Mouse (Mus musculus) thymus, adult 2 months (tissue): ENCODE measurements around the gene Eif3k. TPM values are rescaled to one million over a fixed set of nuclear protein-coding genes. Genes with fewer than 3 reads are reported as not detected.

Experiments
- DNase-seq: peaks from one replicate; pipeline ENCODE4 v3.0.0; 2021
- H3K27ac ChIP-seq: fragments of 200-500 bp; 2 replicates; pipeline ENCODE4 v1.5.1; 2012; ENCODE audit warnings: low read length, control low read depth; ENCODE audit not compliant: control insufficient read depth, insufficient read depth
- H3K27me3 ChIP-seq: fragments of 200-500 bp; 2 replicates; pipeline ENCODE4 v1.6.1; 2012; ENCODE audit warnings: mild to moderate bottlenecking, low read length, moderate library complexity, mixed read lengths; ENCODE audit not compliant: control insufficient read depth, insufficient read depth
- H3K36me3 ChIP-seq: fragments of 200-500 bp; 2 replicates; pipeline ENCODE4 v1.6.1; 2012; ENCODE audit warnings: mild to moderate bottlenecking, low read length, moderate library complexity; ENCODE audit not compliant: control insufficient read depth, insufficient read depth
- H3K4me1 ChIP-seq: fragments of 200-500 bp; replicated peaks from 2 replicates; pipeline ENCODE4 v1.6.1; 2012; ENCODE audit warnings: low read length; ENCODE audit not compliant: control insufficient read depth, insufficient read depth
- H3K4me3 ChIP-seq: fragments of 200-500 bp; 2 replicates; pipeline ENCODE4 v1.5.1; 2012; ENCODE audit warnings: mild to moderate bottlenecking, low read length, control low read depth, moderate library complexity; ENCODE audit not compliant: control insufficient read depth, insufficient read depth
- CTCF ChIP-seq: fragments of 200-500 bp; IDR thresholded peaks from 2 replicates; pipeline ENCODE4 v1.5.1; 2012; ENCODE audit warnings: mild to moderate bottlenecking, control low read depth, low read length, moderate library complexity, borderline replicate concordance; ENCODE audit not compliant: control insufficient read depth, poor library complexity, insufficient read depth; ENCODE audit errors: extremely low read depth
- POLR2A ChIP-seq: fragments of 200-500 bp; IDR thresholded peaks from 2 replicates; pipeline ENCODE4 v1.6.1; 2012; ENCODE audit warnings: mild to moderate bottlenecking, low read length, control low read depth, moderate library complexity; ENCODE audit not compliant: control insufficient read depth, poor library complexity, insufficient read depth; ENCODE audit errors: extremely low read depth
- WGBS: fragments of 180-500 bp; shearing (Covaris S2); methylation state at CpG from one replicate; pipeline ENCODE4 v1.1.7; 2018; 5-methylcytosine and 5-hydroxymethylcytosine counted together
- polyA plus RNA-seq: library from polyadenylated mRNA; depleted of rRNA; stranded (reverse); fragments of >200 nt; gene quantifications from 2 replicates; pipeline ENCODE4 v1.2.3, GENCODE M21; 2012; rRNA removed

Gene Eif3k
- polyA plus RNA-seq, 1 experiment, result 396 TPM

DNA sequence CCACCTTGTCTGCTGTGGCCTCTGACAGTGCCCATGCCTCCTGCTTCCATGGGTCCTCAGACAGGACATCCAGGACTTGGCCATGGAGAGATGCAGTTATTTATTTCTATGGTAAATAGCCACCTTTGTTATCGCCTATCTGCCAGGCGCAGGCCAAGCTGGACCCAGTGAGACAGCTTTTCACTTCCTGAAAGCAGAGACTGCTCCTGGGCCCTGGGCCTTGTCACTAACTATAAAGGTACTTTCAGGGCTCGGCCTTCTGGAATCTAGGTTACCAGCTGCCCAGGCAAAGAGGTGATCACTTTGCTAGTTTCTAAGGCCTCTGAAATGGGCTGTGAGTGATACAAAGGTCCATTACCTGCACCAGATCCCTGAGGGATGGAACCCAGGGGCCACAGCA is 56.9 kb downstream of the Eif3k start:
- no peak overlapping the region for H3K27ac ChIP-seq
- H3K4me1 ChIP-seq, result peaks cover 2% of the 10 kb centered on the region; the same call in 1 of the 2 replicates
- H3K4me3 ChIP-seq, result no peak overlapping the region
- H3K36me3 ChIP-seq, result no peaks in the 10 kb centered on the region
- DNase-seq, result no peak
- WGBS, result 96% methylated on average over 3 of the region's 3 CpGs
- H3K27me3 ChIP-seq, result no peaks in the 10 kb centered on the region
- no peak for TF ChIP-seq POLR2A
- no peak for TF ChIP-seq CTCF

DNA sequence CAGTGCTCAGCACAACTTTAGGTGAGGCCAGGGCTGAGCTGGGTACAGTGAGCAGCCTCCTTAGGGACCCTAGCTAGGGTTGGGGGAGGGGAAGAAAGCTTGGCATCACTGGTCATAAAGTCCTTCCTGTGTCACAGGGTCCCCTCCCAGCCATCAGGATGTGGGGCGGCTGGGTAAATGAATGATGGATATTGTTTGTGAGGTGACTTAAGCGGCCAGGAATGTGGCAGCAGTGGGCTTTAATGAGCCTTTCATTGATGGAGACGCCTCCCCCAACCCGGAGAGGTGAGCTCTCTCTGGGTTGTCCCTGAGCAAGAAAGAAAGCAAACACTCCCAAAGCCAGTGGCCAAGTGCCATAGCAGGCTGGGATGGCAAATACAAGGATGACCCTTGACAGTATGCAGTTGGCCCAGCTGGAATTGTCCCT is 57.8 kb downstream of the Eif3k start:
- TF ChIP-seq POLR2A (no peak), CTCF (no peak)
- no peak overlapping the region for H3K27ac ChIP-seq
- H3K36me3 ChIP-seq, result peaks cover 1% of the 10 kb centered on the region
- DNase-seq, result no peak
- no peak overlapping the region for H3K4me3 ChIP-seq
- H3K27me3 ChIP-seq, result no peaks in the 10 kb centered on the region
- WGBS, result 84% methylated on average over 4 of the region's 4 CpGs
- H3K4me1 ChIP-seq, result peaks cover 2% of the 10 kb centered on the region; the same call in 1 of the 2 replicates

DNA sequence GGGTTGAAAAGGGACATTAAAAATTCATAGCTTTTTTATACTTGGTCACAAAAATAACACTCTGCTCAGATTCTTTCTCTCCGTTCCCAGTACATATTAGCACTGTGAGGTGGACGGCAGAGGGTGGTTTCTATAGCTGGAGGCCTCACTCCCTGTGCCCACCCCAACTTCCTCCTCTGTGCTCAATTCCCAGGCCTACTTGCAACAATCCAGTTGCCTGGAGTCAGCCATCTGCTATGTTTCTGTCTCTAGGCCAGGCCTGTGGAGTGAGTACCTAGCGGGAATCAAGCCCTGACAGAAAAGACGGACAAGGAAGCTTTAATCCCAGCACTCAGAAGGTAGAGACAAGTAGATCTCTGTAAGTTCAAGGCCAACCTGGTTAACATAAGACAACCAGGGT is 59.1 kb downstream of the Eif3k start:
- Histone ChIP-seq H3K36me3 (peaks cover 13% of the 10 kb centered on the region), H3K27ac (no peak overlapping the region), H3K27me3 (no peaks in the 10 kb centered on the region), H3K4me3 (no peak overlapping the region), H3K4me1 (peaks cover 2% of the 10 kb centered on the region; the same call in 1 of the 2 replicates)
- no peak for TF ChIP-seq POLR2A
- 97% methylated on average over 4 of the region's 4 CpGs for WGBS
- DNase-seq, result no peak

DNA sequence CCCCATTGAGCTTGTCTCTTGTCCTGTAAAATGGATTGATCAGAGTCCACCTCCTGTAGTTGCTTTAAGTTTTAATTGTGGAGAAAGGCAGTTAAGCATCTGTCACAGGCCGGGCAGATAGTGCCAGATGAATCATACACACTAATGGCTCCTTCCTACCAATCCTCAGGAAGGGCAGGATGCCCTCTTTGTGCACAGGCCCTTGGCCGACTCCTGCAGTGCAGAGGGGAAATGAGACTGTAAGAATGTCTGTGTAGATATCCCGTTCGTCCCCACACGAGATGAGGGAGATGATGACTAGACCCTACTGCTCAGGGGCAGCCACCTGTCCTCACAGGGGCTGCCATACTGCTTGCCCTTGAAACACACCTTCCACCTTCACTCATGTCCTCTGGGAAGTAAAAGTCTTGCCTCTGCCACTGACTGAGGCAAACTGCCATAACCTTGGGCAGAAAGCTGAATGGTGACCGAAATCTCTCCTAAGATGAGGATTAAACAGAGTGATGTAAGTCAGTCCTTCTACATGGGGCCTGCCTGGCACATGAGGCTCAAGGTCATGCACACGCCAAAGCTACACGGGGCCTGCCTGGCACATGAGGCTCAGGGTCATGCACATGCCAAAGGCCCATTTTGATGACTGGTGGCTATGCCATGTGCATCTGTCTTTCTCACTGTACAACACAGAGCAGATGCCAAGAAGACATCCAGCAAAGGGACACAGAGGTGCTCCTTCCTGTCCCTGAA is 59.8 kb downstream of the Eif3k start:
- H3K27me3 ChIP-seq, result no peaks in the 10 kb centered on the region
- no peak for DNase-seq
- H3K36me3 ChIP-seq, result peaks cover 20% of the 10 kb centered on the region
- no peak overlapping the region for H3K27ac ChIP-seq
- WGBS, result 96% methylated on average over 8 of the region's 8 CpGs
- peaks cover 2% of the 10 kb centered on the region; the same call in 1 of the 2 replicates for H3K4me1 ChIP-seq
- TF ChIP-seq CTCF, result no peak
- no peak for TF ChIP-seq POLR2A
- H3K4me3 ChIP-seq, result no peak overlapping the region

Other genes starting within 250 kb of the Eif3k start
- gene Mrps12, start 240.0 kb downstream of the Eif3k start, polyA plus RNA-seq, result 74.4 and 84.5 TPM in 2 replicates
- gene Sars2, start 239.9 kb downstream of the Eif3k start, polyA plus RNA-seq, result 63.2 and 63.9 TPM in 2 replicates
- gene Ccer2, start 225.7 kb downstream of the Eif3k start, polyA plus RNA-seq, result 0.16 and 0.24 TPM in 2 replicates
- 101 and 104 TPM in 2 replicates for gene Sirt2, start 215.1 kb downstream of the Eif3k start, polyA plus RNA-seq
- gene Nfkbib, start 214.4 kb downstream of the Eif3k start, polyA plus RNA-seq, result 75.5 and 78.8 TPM in 2 replicates
- 91.9 and 93.7 TPM in 2 replicates for gene Rinl, start 192.9 kb downstream of the Eif3k start, polyA plus RNA-seq
- gene Hnrnpl, start 173.3 kb downstream of the Eif3k start, polyA plus RNA-seq, result 562 and 568 TPM in 2 replicates
- 287 and 359 TPM in 2 replicates for gene Ech1, start 156.6 kb downstream of the Eif3k start, polyA plus RNA-seq
- gene Lgals4, start 148.0 kb downstream of the Eif3k start, polyA plus RNA-seq, result 23.2 and 29.7 TPM in 2 replicates
- 13.0 and 15.5 TPM in 2 replicates for gene Lgals7, start 118.0 kb downstream of the Eif3k start, polyA plus RNA-seq
- gene Capn12, start 100.4 kb downstream of the Eif3k start, polyA plus RNA-seq, result 0.20 and 1.00 TPM in 2 replicates
- gene Actn4, start 19.5 kb downstream of the Eif3k start, polyA plus RNA-seq, result 243 and 268 TPM in 2 replicates
- 155 and 164 TPM in 2 replicates for gene Map4k1, start 186 bp upstream of the Eif3k start, polyA plus RNA-seq
- gene Ryr1, start 143.3 kb upstream of the Eif3k start, polyA plus RNA-seq, result 0.19 and 0.24 TPM in 2 replicates
- gene Rasgrp4, start 153.0 kb upstream of the Eif3k start, polyA plus RNA-seq, result 44.9 and 54.5 TPM in 2 replicates
- 88.8 and 92.3 TPM in 2 replicates for gene Fam98c, start 174.4 kb upstream of the Eif3k start, polyA plus RNA-seq
- 0.53 and 0.66 TPM in 2 replicates for gene Ggn, start 188.3 kb upstream of the Eif3k start, polyA plus RNA-seq
- gene Spred3, start 188.5 kb upstream of the Eif3k start, polyA plus RNA-seq, result 2.2 and 2.7 TPM in 2 replicates
- gene Psmd8, start 198.8 kb upstream of the Eif3k start, polyA plus RNA-seq, result 254 and 284 TPM in 2 replicates
- gene Catsperg1, start 232.2 kb upstream of the Eif3k start, polyA plus RNA-seq, result 1.7 and 2.5 TPM in 2 replicates